Mouse (Mus musculus): Measurements from ENCODE around the gene Rarres1.

The Rarres1 gene

DNA sequence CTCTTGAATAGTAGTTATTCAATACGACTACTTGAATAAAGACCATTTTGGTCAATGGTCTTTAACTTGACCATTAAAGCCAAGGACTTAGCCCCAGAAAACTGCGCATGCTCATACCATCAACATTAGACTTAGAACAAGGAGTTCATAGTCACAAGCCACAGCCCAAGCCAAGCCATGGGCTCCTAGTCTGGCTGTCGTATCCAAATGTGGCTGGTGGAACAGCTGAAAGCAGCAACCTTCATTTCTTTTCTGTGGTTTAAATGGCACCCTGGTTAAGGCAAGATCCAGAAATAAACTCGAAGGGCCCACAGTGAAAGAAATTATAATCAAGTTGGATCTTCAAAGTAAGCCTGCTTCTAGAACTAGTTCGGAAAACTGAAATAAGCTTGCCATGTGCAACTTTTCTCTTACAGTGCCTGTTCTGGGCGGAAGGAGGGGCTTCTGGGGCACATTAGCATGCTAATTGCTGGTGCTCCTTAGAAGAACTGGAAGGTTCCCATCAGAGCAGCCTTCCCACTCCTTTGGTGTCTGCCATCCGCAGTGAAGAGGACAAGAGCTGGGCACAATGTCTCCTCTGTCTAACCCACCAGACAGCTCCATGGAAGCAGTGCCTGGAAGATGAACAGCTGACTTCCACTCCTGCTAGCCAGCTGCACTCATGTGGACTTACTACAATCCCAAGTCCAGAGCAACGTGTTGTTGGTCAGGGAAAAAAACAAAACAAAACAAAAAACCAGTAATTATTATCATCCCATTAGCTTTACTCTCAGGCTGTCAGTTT is 23.0 kb downstream of the Rarres1 start:
- no peak for DNase-seq (ENCODE audit: low spot score)

DNA sequence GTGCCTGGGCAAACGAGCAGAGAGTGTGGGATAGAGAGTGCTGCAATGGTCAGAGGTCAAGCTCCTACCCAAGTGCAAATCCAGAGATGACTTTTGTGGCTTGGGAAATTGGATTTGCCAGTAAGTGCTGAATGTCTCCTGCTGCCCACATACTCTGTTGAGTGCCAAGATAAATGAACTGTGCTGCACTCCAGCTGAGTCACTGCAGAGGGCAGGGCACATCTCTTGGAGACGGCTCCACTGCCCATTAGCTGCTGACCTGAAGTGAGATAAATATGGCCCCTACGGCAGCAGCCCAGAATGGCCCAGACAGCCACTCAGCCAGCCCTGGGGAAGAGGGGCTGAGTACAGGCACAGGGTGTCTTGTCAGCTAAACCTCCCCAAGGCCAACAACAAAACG is 25.2 kb downstream of the Rarres1 start:
- no peak for DNase-seq (ENCODE audit: low spot score)

DNA sequence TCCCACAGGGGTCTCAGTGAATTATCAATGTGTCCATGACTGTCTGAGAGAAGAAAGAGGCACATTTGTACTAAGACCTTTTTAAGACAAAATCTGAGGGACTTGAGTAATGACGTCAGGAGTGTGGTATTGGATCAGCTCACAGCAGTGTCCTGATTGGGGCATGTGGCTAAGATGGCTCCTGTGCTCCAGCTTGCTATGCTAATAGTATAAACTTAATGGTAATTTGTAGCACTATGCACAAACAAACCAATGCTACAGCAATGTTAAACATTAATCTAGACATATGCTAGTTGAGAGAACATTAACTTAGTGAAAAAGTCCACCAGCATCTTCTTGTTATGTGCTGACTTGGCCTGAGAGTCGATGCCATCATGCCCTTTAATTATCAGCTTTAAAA is 30.1 kb downstream of the Rarres1 start:
- DNase-seq (ENCODE audit: low spot score) = no peak

GRCm38 (mm10) chr3:67482400-67482799 is 32.9 kb downstream of the Rarres1 start:
- no peak for DNase-seq (ENCODE audit: low spot score)

DNA sequence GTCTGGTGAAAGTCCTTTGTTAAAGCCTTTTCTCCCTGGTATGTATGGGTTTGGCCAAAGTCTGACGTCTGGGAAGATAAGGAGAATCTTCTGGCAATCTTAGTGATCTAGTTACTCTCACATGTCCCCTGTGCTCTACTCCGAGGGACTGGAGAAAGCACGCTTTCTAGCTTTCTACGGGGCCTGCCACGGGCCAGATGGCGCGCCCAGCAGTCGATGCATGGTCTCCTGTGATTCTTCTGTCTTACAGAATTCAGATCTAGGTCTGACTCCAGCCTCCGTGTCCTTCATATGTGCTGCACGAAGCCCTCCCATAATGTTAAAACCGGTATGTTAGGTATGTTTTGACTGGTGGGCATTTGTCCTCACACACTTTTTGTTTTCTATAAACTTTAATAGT is 35.5 kb downstream of the Rarres1 start:
- no peak for DNase-seq (ENCODE audit: low spot score)

- DNase-seq (ENCODE audit: low spot score) = no peak
Observed at GRCm38 (mm10) chr3:67473438-67473837, 41.9 kb downstream of the Rarres1 start.

GRCm38 (mm10) chr3:67471408-67472127 is 43.8 kb downstream of the Rarres1 start:
- no peak for DNase-seq (ENCODE audit: low spot score)

DNA sequence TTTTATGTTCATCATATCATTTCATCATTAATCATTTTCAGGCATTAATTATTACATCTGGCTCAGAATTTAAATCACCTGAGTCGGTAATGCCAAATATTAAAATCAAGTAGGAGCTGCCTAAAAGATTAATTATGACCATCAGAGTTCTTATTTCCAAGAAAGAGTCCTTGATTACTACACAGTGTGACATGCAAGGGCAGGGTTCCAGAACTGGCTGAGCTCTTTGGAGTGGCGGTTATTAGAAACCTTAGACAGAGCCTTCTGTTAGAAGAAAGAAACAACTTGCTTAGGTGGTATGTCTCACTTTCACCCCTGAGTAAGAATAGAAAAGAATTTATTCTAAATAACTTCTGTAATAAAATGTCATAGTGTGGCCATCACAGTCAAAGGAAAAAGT is 48.0 kb downstream of the Rarres1 start:
- no peak for DNase-seq (ENCODE audit: low spot score)

GRCm38 (mm10) chr3:67466576-67466975 is 48.7 kb downstream of the Rarres1 start:
- DNase-seq (ENCODE audit: low spot score) = no peak

DNA sequence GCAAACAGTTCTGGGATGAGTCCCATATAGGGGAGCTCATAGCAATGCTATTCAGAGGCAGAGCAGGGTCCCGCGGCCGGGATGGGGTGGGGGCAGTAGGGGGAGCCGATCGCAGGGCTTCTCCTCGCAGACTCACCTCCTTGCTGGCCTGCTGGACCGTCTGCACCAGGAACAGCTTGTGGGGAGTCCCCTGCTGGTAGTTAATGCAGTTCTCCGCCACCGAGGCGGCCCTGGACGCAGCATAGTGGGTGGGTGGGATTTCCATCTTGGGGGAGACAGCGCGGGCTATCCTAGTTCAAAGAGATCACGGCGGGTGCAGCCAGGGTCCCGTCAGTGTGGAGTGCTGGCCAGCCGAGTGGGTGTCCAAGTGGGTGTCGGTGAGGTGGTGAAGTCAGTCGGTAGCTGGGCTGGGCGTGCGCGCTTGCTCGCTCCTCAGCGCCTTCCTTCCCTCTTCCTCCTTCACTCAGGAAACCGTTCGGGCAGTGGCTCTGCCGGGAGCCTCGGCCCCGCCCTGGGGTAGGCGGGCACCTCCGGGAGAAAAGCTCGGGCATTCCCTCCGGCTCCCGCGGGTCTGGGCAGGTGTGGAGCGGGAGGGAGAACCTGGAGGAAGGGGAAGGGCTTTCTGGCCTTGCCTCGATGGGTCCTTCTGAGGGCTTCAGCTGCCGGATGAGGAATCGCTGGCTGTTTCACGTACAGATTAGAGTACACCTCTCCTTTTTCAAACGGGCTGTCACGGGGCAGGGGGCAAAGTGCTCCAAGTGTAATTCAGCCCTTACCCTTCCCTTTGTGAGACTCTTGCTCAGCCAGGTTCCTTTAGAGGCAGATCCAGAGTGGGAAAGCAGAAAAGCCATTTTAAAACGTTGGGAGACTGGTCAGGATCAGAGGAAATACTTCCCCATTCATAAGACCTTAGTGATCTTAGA is 51.6 kb downstream of the Rarres1 start, which contains the start of gene Lxn:
Lxn (minus strand) TSS at position 477 of the 923 bp plus-strand sequence.
- peak; percentile 32 for DNase-seq (ENCODE audit: low spot score)

DNA sequence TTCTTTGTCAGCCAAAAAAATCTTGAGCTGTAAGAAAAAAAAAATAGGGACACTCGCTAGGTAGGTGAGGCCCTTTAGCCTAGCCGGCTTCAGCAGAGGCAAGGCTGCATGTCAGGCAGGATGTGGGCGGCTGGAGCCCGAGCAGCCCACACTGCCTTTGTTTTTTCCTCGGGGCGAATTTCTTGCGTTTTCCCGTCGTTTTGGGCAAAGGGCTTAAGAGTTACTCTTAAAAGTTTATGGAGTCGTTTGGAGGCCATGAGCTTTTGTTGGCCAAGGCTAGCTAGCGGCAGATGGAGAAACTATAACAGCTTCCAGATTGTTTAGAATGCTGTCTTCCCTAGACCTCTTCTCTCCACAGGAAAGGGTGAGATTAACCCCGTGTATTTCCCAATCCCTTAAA is 52.3 kb downstream of the Rarres1 start:
- DNase-seq (ENCODE audit: low spot score) = no peak

GRCm38 (mm10) chr3:67462578-67462977 is 52.7 kb downstream of the Rarres1 start:
- no peak for DNase-seq (ENCODE audit: low spot score)

DNA sequence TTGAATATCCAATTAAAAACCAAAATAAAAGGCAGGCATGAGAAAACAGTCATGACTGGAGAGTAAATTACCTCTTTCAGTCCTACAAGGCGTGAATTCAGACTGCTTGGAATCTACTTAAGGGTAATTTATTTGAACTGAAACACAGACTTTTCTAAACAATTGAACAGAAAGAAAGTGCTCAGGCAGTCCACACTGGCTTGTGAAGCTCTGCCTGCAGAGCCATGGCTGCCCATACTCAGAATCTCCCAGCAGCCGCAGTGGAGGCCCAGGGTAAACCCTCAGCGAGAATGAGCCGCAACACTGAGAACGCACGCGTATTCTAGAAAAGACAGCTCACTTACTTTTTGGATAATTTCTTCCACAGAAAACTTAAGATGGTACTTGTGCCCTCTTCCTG is 53.3 kb downstream of the Rarres1 start:
- no peak for DNase-seq (ENCODE audit: low spot score)

DNA sequence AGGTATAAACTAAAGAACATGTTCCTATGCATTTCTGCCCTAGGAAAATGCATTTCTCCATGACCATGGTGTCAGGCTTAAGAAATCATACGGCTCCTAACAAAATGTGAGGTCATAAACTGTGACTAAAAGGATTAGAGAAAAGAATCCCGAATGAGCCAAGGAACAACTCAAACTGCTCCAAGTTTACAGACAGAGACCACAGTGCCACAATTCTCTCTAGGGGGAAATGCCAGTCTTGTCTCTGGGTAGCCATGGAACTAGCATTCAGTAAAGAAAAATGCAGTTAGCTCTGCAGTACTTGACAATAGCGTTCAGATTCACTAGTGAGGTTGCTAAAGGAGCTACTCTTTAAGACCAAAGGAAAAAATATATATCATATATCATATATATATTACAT is 55.4 kb downstream of the Rarres1 start:
- DNase-seq (ENCODE audit: low spot score) = no peak

- no peak for DNase-seq (ENCODE audit: low spot score)
Observed at GRCm38 (mm10) chr3:67450601-67451210, 64.6 kb downstream of the Rarres1 start.

GRCm38 (mm10) chr3:67449660-67450059 is 65.7 kb downstream of the Rarres1 start:
- DNase-seq (ENCODE audit: low spot score) = no peak

- no peak for DNase-seq (ENCODE audit: low spot score)
Observed at GRCm38 (mm10) chr3:67447143-67447542, 68.2 kb downstream of the Rarres1 start.

DNA sequence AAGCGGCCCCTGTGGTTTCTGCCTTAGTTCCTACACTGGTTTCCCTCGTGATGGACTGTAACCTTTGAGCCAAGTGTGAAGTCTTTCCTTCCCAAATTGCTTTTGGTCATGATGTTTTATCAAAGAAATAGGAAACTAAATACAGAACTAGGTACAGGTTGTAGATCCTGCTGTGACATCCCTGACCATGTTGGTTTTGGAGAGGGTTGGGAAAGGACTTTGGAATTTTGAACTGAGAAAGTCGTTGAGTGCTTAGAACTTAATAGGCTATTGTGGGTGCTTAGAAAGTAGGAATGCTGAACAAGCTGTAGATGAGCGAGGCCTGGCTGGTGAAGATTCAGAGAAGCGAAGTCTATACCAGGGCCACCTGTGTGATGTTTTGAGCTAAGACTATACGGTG is 81.3 kb downstream of the Rarres1 start:
- DNase-seq (ENCODE audit: low spot score) = no peak

GRCm38 (mm10) chr3:67429999-67430380 is 85.3 kb downstream of the Rarres1 start, which contains the start of gene Gfm1:
TSS of gene Gfm1 (plus strand) at chr3:67430096.
- peak; percentile 69 for DNase-seq (ENCODE audit: low spot score)

- DNase-seq (ENCODE audit: low spot score) = no peak
Observed at GRCm38 (mm10) chr3:67429338-67429998, 85.9 kb downstream of the Rarres1 start.

Data from spleen, adult 12 weeks (tissue).